Mouse (Mus musculus): ENCODE data around the gene Scube2. TPM values are rescaled to one million over a fixed set of nuclear protein-coding genes. Genes with fewer than 3 reads are reported as not detected.

The Scube2 gene
- total and polyA plus RNA-seq, 2 experiments from 2014 or later = 1.6 to 1.8 TPM

- Histone ChIP-seq H3K4me3 (ENCODE audit: low read depth, low read length) (no peak overlapping the region), H3K4me1 (ENCODE audit: insufficient read depth) (no peaks in the 10 kb centered on the region), H3K4me2 (ENCODE audit: low read depth) (no peak overlapping the region), H3K9ac (no peak overlapping the region), H3K27me3 (ENCODE audit: insufficient read depth, low read length) (no peaks in the 10 kb centered on the region), H3K36me3 (ENCODE audit: insufficient read depth) (no peaks in the 10 kb centered on the region), H3K9me3 (ENCODE audit: low read length) (no peaks in the 10 kb centered on the region), H3K27ac (ENCODE audit: low read depth, low read length) (no peak overlapping the region)
- DNase-seq (peak; percentile 20), ATAC-seq (peak; percentile 61; the same call in 1 of the 2 replicates)
- no peak for TF ChIP-seq CTCF (IDR thresholded peaks at IDR 0.05; ENCODE audit: low read depth)
- 18% methylated on average over 2 of the region's 2 CpGs for WGBS
Measured at GRCm38 (mm10) chr7:109764009-109764408, 101.5 kb downstream of the Scube2 start.

DNA sequence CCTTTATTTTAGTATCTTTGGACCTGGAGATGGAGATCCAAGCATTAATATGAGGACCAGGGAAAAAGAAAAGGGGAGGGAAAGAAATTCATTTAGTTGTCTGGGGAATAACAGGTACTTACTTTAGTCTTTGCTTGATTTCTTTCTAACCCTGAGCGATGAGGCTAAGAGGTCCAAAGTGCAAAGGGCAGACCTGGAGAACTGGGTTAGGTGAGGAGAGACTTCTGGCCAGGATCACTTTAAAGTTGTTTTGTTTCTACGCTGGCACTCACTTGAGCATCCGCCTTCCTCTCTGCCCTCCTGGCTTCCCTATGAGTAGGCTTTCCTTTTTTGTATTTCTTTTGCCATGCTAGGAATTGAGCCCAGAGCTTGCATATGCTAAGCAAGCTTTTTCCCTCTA lies 109.2 kb downstream of the Scube2 start:
- no peaks in the 10 kb centered on the region for H3K36me3 ChIP-seq (ENCODE audit: insufficient read depth)
- H3K4me3 ChIP-seq (ENCODE audit: low read depth, low read length) = no peak overlapping the region
- H3K4me1 ChIP-seq (ENCODE audit: insufficient read depth) = peaks cover 11% of the 10 kb centered on the region
- no peak for TF ChIP-seq CTCF (IDR thresholded peaks at IDR 0.05; ENCODE audit: low read depth)
- no peak overlapping the region for H3K9ac ChIP-seq
- H3K27me3 ChIP-seq (ENCODE audit: insufficient read depth, low read length) = no peaks in the 10 kb centered on the region
- H3K9me3 ChIP-seq (ENCODE audit: low read length) = no peaks in the 10 kb centered on the region
- 88% methylated on average over 3 of the region's 3 CpGs for WGBS
- no peak overlapping the region for H3K4me2 ChIP-seq (ENCODE audit: low read depth)
- H3K27ac ChIP-seq (ENCODE audit: low read depth, low read length) = no peak overlapping the region
- DNase-seq (no peak), ATAC-seq (no peak)

DNA sequence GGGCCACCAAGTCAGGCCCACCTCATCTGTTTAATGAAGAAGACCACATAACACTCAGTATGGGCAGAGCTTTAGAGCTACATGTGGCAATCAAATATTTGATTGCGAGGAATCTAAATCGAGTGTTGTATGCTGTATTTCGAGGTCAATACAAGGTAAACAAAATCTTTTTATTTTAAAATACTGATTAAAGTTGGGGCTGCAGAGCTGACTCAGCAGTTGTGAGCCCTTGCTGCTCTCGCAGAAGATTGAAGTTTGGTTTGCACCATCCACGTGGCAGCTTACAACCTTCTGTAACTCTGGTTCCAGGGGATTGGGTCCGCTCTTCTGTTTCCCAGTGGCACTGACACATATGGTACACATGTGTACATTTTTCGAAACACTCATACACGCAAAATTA lies 111.4 kb downstream of the Scube2 start:
- no peak for ATAC-seq
- Histone ChIP-seq H3K27me3 (ENCODE audit: insufficient read depth, low read length) (no peaks in the 10 kb centered on the region), H3K4me2 (ENCODE audit: low read depth) (no peak overlapping the region), H3K9ac (no peak overlapping the region), H3K4me3 (ENCODE audit: low read depth, low read length) (no peak overlapping the region), H3K9me3 (ENCODE audit: low read length) (no peaks in the 10 kb centered on the region), H3K4me1 (ENCODE audit: insufficient read depth) (peaks cover 11% of the 10 kb centered on the region), H3K27ac (ENCODE audit: low read depth, low read length) (no peak overlapping the region), H3K36me3 (ENCODE audit: insufficient read depth) (0 out of 2 replicates have a peak, but pooled peaks cover 2% of the 10 kb centered on the region)
- no peak for DNase-seq
- 90% methylated on average over 8 of the region's 8 CpGs for WGBS
- no peak for TF ChIP-seq CTCF (IDR thresholded peaks at IDR 0.05; ENCODE audit: low read depth)

DNA sequence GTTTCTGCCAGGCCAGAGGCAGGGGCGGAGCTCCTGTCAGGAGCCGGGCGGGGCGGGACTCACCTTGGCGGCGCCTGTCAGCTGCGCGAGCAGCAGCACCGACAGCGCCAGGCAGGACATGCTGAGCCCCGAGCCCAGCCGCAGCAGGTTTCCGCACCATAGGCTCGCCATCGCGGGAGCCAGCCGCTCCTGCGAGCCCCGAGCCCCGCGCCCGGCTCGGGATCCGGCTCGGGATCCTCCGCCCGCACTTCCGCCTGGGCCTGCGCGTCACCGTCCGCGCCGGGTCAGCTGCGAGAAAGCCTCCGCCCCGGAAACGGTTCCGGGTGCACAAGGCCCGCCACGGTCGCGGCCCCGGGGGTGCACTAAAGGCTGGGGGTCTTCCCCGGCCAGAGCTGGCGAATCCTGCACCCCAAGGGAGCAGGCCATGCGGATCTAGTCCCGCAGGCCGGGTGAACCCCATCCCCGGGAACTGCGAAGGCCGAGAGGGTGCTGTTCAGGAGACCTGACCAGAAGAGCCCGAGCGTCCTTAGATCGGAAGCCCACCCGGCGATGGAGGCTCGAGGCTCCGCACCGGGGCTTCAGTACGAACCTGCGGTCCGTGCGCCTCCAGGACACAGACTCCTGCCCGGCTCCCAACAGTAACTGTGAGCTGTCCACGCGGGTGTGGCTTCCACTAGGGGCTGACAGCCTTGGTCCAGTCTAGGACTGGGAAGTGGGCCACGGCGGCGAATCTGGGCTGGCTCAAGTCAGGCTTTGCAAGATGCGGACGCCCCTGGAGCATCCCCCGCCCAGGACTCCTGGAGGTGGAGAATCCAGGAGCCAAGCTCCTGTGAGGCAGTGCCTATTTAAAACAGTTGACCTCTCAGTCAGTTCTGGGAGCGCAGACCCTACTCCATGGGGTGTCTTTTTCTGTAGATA lies 113.2 kb downstream of the Scube2 start, which contains the start of gene Tmem9b:
Gene Tmem9b, minus strand, starts transcription at position 868 of the 918 bp plus-strand sequence.
- Histone ChIP-seq H3K27ac (ENCODE audit: low read depth, low read length) (peak within 1 kb of the TSS; percentile 76), H3K36me3 (ENCODE audit: insufficient read depth) (0 out of 2 replicates have a peak, but pooled peaks cover 8% of the 10 kb centered on the region), H3K4me2 (ENCODE audit: low read depth) (peak within 1 kb of the TSS; percentile 91), H3K27me3 (ENCODE audit: insufficient read depth, low read length) (no peaks in the 10 kb centered on the region), H3K4me3 (ENCODE audit: low read depth, low read length) (peak within 1 kb of the TSS; percentile 57), H3K9ac (peak within 1 kb of the TSS; percentile 83), H3K4me1 (ENCODE audit: insufficient read depth) (peaks cover 11% of the 10 kb centered on the region), H3K9me3 (ENCODE audit: low read length) (no peaks in the 10 kb centered on the region)
- WGBS = 3% methylated on average over 72 of the region's 74 CpGs
- ATAC-seq = peak; percentile 94
- peak; percentile 86 for DNase-seq
- 0 out of 2 replicates have a peak, but pooled peaks have one; percentile 15 for TF ChIP-seq CTCF (IDR thresholded peaks at IDR 0.05; ENCODE audit: low read depth)

DNA sequence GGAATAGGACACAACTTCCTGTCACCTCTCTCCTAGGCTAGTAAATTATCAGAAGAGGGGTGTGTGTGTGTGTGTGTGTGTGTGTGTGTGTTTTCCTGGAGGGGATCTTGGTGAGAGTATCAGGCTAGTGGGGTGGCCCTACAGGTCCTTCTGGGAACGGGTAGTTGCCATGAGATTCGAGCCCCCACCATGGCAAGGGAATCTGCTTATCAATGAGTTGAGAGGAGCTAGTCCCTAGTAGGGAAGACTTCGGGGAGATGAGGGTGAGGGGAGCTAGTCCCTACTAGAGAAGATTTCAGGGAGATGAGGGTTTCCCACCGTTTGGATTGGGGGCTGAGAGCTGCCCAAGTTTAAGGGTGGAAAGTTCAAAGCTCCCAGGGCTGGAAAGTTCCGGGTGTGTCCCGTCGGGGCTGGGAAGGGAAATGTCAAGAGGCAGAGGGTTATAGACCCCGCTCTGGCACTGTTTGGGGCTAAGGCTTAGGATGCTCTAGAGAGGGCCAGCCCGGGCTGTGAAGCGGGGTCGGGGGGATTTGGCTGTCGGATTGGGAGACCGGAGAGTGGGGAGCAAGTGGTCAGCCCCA lies 114.0 kb downstream of the Scube2 start:
- Histone ChIP-seq H3K27ac (ENCODE audit: low read depth, low read length) (peak overlapping the region; percentile 76), H3K9me3 (ENCODE audit: low read length) (no peaks in the 10 kb centered on the region), H3K4me2 (ENCODE audit: low read depth) (peak overlapping the region; percentile 91), H3K9ac (peak overlapping the region; percentile 83), H3K27me3 (ENCODE audit: insufficient read depth, low read length) (no peaks in the 10 kb centered on the region), H3K4me3 (ENCODE audit: low read depth, low read length) (peak overlapping the region; percentile 57), H3K36me3 (ENCODE audit: insufficient read depth) (0 out of 2 replicates have a peak, but pooled peaks cover 9% of the 10 kb centered on the region), H3K4me1 (ENCODE audit: insufficient read depth) (peaks cover 11% of the 10 kb centered on the region)
- no peak for TF ChIP-seq CTCF (IDR thresholded peaks at IDR 0.05; ENCODE audit: low read depth)
- WGBS = 4% methylated on average over 13 of the region's 13 CpGs
- DNase-seq = no peak
- ATAC-seq = peak; percentile 2; the same call in 1 of the 2 replicates

Other genes with a start within 250 kb of the Scube2 start
- 8.5 and 18.0 TPM in 2 replicates for gene St5, start 162.1 kb downstream of the Scube2 start, total RNA-seq (2014; rRNA removed)
- 11.6 and 12.3 TPM in 2 replicates for gene St5, start 162.1 kb downstream of the Scube2 start, polyA plus RNA-seq (2015; fragmentation: Nextera tagmentation; extraction: Ambion mirVana)
- 7.8 and 15.5 TPM in 2 replicates for gene Akip1, start 162.0 kb downstream of the Scube2 start, total RNA-seq (2014; rRNA removed)
- gene Akip1, start 162.0 kb downstream of the Scube2 start, polyA plus RNA-seq (2015; fragmentation: Nextera tagmentation; extraction: Ambion mirVana) = 14.3 and 17.5 TPM in 2 replicates
- 0.33 and 0.46 TPM in 2 replicates for gene BC051019, start 141.8 kb downstream of the Scube2 start, total RNA-seq (2014; rRNA removed)
- gene BC051019, start 141.8 kb downstream of the Scube2 start, polyA plus RNA-seq (2015; fragmentation: Nextera tagmentation; extraction: Ambion mirVana) = 1.1 and 1.4 TPM in 2 replicates
- gene Ascl3, start 134.0 kb downstream of the Scube2 start, total RNA-seq (2014; rRNA removed) = not detected in 2 replicates
- 0.29 TPM in 1 of 2 replicates, not detected in the other for gene Ascl3, start 134.0 kb downstream of the Scube2 start, polyA plus RNA-seq (2015; fragmentation: Nextera tagmentation; extraction: Ambion mirVana)
- 109 and 139 TPM in 2 replicates for gene Tmem9b, start 112.8 kb downstream of the Scube2 start, total RNA-seq (2014; rRNA removed)
- 157 and 178 TPM in 2 replicates for gene Tmem9b, start 112.8 kb downstream of the Scube2 start, polyA plus RNA-seq (2015; fragmentation: Nextera tagmentation; extraction: Ambion mirVana)
- 23.6 and 43.4 TPM in 2 replicates for gene Nrip3, start 83.7 kb downstream of the Scube2 start, total RNA-seq (2014; rRNA removed)
- 14.8 and 21.9 TPM in 2 replicates for gene Nrip3, start 83.7 kb downstream of the Scube2 start, polyA plus RNA-seq (2015; fragmentation: Nextera tagmentation; extraction: Ambion mirVana)
- gene Dennd5a, start 94.8 kb upstream of the Scube2 start, total RNA-seq (2014; rRNA removed) = 144 and 156 TPM in 2 replicates
- gene Dennd5a, start 94.8 kb upstream of the Scube2 start, polyA plus RNA-seq (2015; fragmentation: Nextera tagmentation; extraction: Ambion mirVana) = 24.0 and 28.0 TPM in 2 replicates
- gene Tmem41b, start 121.2 kb upstream of the Scube2 start, total RNA-seq (2014; rRNA removed) = 48.6 and 63.2 TPM in 2 replicates
- 38.6 and 46.4 TPM in 2 replicates for gene Tmem41b, start 121.2 kb upstream of the Scube2 start, polyA plus RNA-seq (2015; fragmentation: Nextera tagmentation; extraction: Ambion mirVana)
- 88.0 and 97.9 TPM in 2 replicates for gene Ipo7, start 152.6 kb upstream of the Scube2 start, total RNA-seq (2014; rRNA removed)
- gene Ipo7, start 152.6 kb upstream of the Scube2 start, polyA plus RNA-seq (2015; fragmentation: Nextera tagmentation; extraction: Ambion mirVana) = 21.7 and 26.5 TPM in 2 replicates
- gene Zfp143, start 195.5 kb upstream of the Scube2 start, total RNA-seq (2014; rRNA removed) = 12.1 and 12.2 TPM in 2 replicates
- gene Zfp143, start 195.5 kb upstream of the Scube2 start, polyA plus RNA-seq (2015; fragmentation: Nextera tagmentation; extraction: Ambion mirVana) = 5.7 and 6.7 TPM in 2 replicates